Mouse (Mus musculus): ENCODE measurements around the gene Epc2. TPM values are rescaled to one million over a fixed set of nuclear protein-coding genes. Genes with fewer than 3 reads are reported as not detected.

Gene Epc2
- polyA plus RNA-seq, 1 experiment from 2014 or later = 14.1 TPM

GRCm38 (mm10) chr2:49596318-49596717, 145.0 kb downstream of the Epc2 start:
- H3K27me3 ChIP-seq (ENCODE audit: control insufficient read depth, insufficient read depth, low read length) = no peaks in the 10 kb centered on the region
- H3K4me3 ChIP-seq (ENCODE audit: low read depth, low read length) = no peak overlapping the region
- DNase-seq (ENCODE audit: low spot score) = no peak
- no peak overlapping the region for H3K27ac ChIP-seq (replicated peaks; ENCODE audit: low read depth, low read length)
- ATAC-seq (replicated peaks; ENCODE audit: insufficient number of reproducible peaks, low FRiP score, low TSS enrichment, low read depth) = no peak
- no peaks in the 10 kb centered on the region for H3K4me1 ChIP-seq (ENCODE audit: control insufficient read depth, insufficient read depth, low read length)
- WGBS = 81% methylated on average over 3 of the region's 3 CpGs
- H3K36me3 ChIP-seq (replicated peaks; ENCODE audit: control insufficient read depth, insufficient read depth, low read depth, low read length) = no peaks in the 10 kb centered on the region
- no peaks in the 10 kb centered on the region for H3K9me3 ChIP-seq (replicated peaks; ENCODE audit: control insufficient read depth, low read length)
- H3K4me2 ChIP-seq (ENCODE audit: low read depth, low read length) = no peak overlapping the region
- H3K9ac ChIP-seq (replicated peaks; ENCODE audit: low read length) = no peak overlapping the region

GRCm38 (mm10) chr2:49600021-49600681, 148.9 kb downstream of the Epc2 start:
- H3K27ac ChIP-seq (replicated peaks; ENCODE audit: low read depth, low read length) = no peak overlapping the region
- no peaks in the 10 kb centered on the region for H3K36me3 ChIP-seq (replicated peaks; ENCODE audit: control insufficient read depth, insufficient read depth, low read depth, low read length)
- no peaks in the 10 kb centered on the region for H3K9me3 ChIP-seq (replicated peaks; ENCODE audit: control insufficient read depth, low read length)
- no peak overlapping the region for H3K9ac ChIP-seq (replicated peaks; ENCODE audit: low read length)
- H3K4me3 ChIP-seq (ENCODE audit: low read depth, low read length) = no peak overlapping the region
- DNase-seq (ENCODE audit: low spot score) (no peak), ATAC-seq (replicated peaks; ENCODE audit: insufficient number of reproducible peaks, low FRiP score, low TSS enrichment, low read depth) (no peak)
- 60% methylated on average over 7 of the region's 7 CpGs for WGBS
- H3K4me1 ChIP-seq (ENCODE audit: control insufficient read depth, insufficient read depth, low read length) = no peaks in the 10 kb centered on the region
- no peak overlapping the region for H3K4me2 ChIP-seq (ENCODE audit: low read depth, low read length)
- no peaks in the 10 kb centered on the region for H3K27me3 ChIP-seq (ENCODE audit: control insufficient read depth, insufficient read depth, low read length)

Other genes starting within 250 kb of the Epc2 start
- 36.3 and 41.0 TPM in 2 replicates for gene Kif5c, start 167.8 kb downstream of the Epc2 start, polyA plus RNA-seq (2014; fragmentation: Nextera tagmentation; extraction: Ambion mirVana)

Measured in embryonic facial prominence, embryonic 11.5 days (tissue).